Mouse (Mus musculus) neural tube, embryonic 13.5 days (tissue): ENCODE data around the gene Hmx2. TPM values are rescaled to one million over a fixed set of nuclear protein-coding genes. Genes with fewer than 3 reads are reported as not detected.
A peak's percentile ranks its signal among the peaks of the same experiment; 100 is the strongest.

Experiments used
- ATAC-seq: fragments of 200-750 bp; cut with Nextera tagmentation; 2 replicates; pipeline ENCODE4 v1.8.0; 2017; ENCODE audit warnings: low read depth, mild to moderate bottlenecking, moderate TSS enrichment, moderate library complexity
- H3K27ac ChIP-seq: fragments of 300-500 bp; sonication (generic); replicated peaks from 2 replicates; pipeline ENCODE4 v1.5.1; 2015; ENCODE audit warnings: moderate library complexity, mild to moderate bottlenecking, inconsistent platforms
- H3K27me3 ChIP-seq: fragments of 300-500 bp; sonication (generic); 2 replicates; pipeline ENCODE4 v1.6.1; 2015; ENCODE audit warnings: mild to moderate bottlenecking, inconsistent platforms
- H3K36me3 ChIP-seq: fragments of 300-500 bp; sonication (generic); 2 replicates; pipeline ENCODE4 v1.6.1; 2015; ENCODE audit warnings: mild to moderate bottlenecking, inconsistent platforms
- H3K4me1 ChIP-seq: fragments of 300-500 bp; sonication (generic); replicated peaks from 2 replicates; pipeline ENCODE4 v1.6.1; 2015; ENCODE audit warnings: inconsistent platforms
- H3K4me2 ChIP-seq: fragments of 300-500 bp; sonication (generic); 2 replicates; pipeline ENCODE4 v1.6.1; 2015; ENCODE audit warnings: inconsistent platforms, mild to moderate bottlenecking, moderate library complexity
- H3K4me3 ChIP-seq: fragments of 300-500 bp; sonication (generic); 2 replicates; pipeline ENCODE4 v1.5.1; 2015; ENCODE audit warnings: mild to moderate bottlenecking, inconsistent platforms
- H3K9ac ChIP-seq: fragments of 300-500 bp; sonication (generic); 2 replicates; pipeline ENCODE4 v1.6.1; 2015; ENCODE audit warnings: moderate library complexity, mild to moderate bottlenecking, inconsistent platforms
- H3K9me3 ChIP-seq: fragments of 300-500 bp; sonication (generic); 2 replicates; pipeline ENCODE4 v1.6.1; 2016; ENCODE audit warnings: inconsistent platforms
- WGBS: fragments of 180-500 bp; shearing (Covaris S2); methylation state at CpG from one replicate; pipeline ENCODE4 v1.1.7; 2015; 5-methylcytosine and 5-hydroxymethylcytosine counted together
- polyA plus RNA-seq: library from polyadenylated mRNA; unstranded; fragments of >200 nt; fragmentation: Nextera tagmentation; extraction: Ambion mirVana; gene quantifications from 2 replicates; pipeline ENCODE4 v1.2.1, GENCODE M21; 2015

Gene Hmx2
- polyA plus RNA-seq, 1 experiment from 2014 or later = 1.5 TPM

- Histone ChIP-seq H3K9ac (peak within 1 kb of the TSS; percentile 81), H3K4me2 (peak within 1 kb of the TSS; percentile 87), H3K27ac (peak within 1 kb of the TSS; percentile 92), H3K27me3 (peaks cover 45% of the 10 kb centered on the region), H3K4me3 (peak within 1 kb of the TSS; percentile 76), H3K36me3 (peaks cover 31% of the 10 kb centered on the region), H3K9me3 (no peaks in the 10 kb centered on the region), H3K4me1 (peaks cover 54% of the 10 kb centered on the region)
- under 1% methylated on average over 45 of the region's 51 CpGs for WGBS
- ATAC-seq = peak; percentile 95
Observed at GRCm38 (mm10) chr7:131559986-131560696, 11.6 kb downstream of the Hmx2 start, which contains the start of gene Bub3. TSS of gene Bub3 (plus strand) at chr7:131560222.

GRCm38 (mm10) chr7:131560697-131561042 lies 12.1 kb downstream of the Hmx2 start:
- peaks cover 40% of the 10 kb centered on the region for H3K27me3 ChIP-seq
- H3K4me1 ChIP-seq = peaks cover 48% of the 10 kb centered on the region
- peak; percentile 74 for ATAC-seq
- H3K27ac ChIP-seq = peak overlapping the region; percentile 92
- H3K4me3 ChIP-seq = peak overlapping the region; percentile 76
- H3K9ac ChIP-seq = peak overlapping the region; percentile 81
- H3K4me2 ChIP-seq = peak overlapping the region; percentile 87
- under 1% methylated on average over 14 of the region's 14 CpGs for WGBS
- H3K9me3 ChIP-seq = no peaks in the 10 kb centered on the region
- H3K36me3 ChIP-seq = peaks cover 33% of the 10 kb centered on the region

GRCm38 (mm10) chr7:131575246-131575645 lies 26.7 kb downstream of the Hmx2 start:
- Histone ChIP-seq H3K4me2 (no peak overlapping the region), H3K4me3 (no peak overlapping the region), H3K27ac (no peak overlapping the region), H3K27me3 (no peaks in the 10 kb centered on the region), H3K36me3 (peaks cover 35% of the 10 kb centered on the region), H3K4me1 (no peaks in the 10 kb centered on the region), H3K9me3 (no peaks in the 10 kb centered on the region), H3K9ac (no peak overlapping the region)
- ATAC-seq = no peak
- 83% methylated on average over 6 of the region's 6 CpGs for WGBS

- WGBS = 42% methylated on average over 9 of the region's 9 CpGs
- ATAC-seq = no peak
- no peak overlapping the region for H3K4me2 ChIP-seq
Observed at GRCm38 (mm10) chr7:131582178-131582577, 33.6 kb downstream of the Hmx2 start.

GRCm38 (mm10) chr7:131585551-131585950 lies 37.0 kb downstream of the Hmx2 start:
- WGBS = 63% methylated on average over 5 of the region's 5 CpGs

More at GRCm38 (mm10) chr7:131582178-131582577, 33.6 kb downstream of the Hmx2 start:
- Histone ChIP-seq H3K27ac (no peak overlapping the region), H3K4me1 (no peaks in the 10 kb centered on the region), H3K4me3 (no peak overlapping the region), H3K9ac (no peak overlapping the region), H3K27me3 (peaks cover 9% of the 10 kb centered on the region; the same call in 1 of the 2 replicates), H3K36me3 (no peaks in the 10 kb centered on the region), H3K9me3 (no peaks in the 10 kb centered on the region)

GRCm38 (mm10) chr7:131597779-131598482 lies 49.4 kb downstream of the Hmx2 start:
- Histone ChIP-seq H3K27ac (no peak overlapping the region), H3K9ac (peak overlapping the region; percentile 26; the same call in 1 of the 2 replicates), H3K27me3 (peaks cover 76% of the 10 kb centered on the region), H3K4me3 (no peak overlapping the region), H3K4me1 (peaks cover 20% of the 10 kb centered on the region), H3K36me3 (no peaks in the 10 kb centered on the region), H3K9me3 (no peaks in the 10 kb centered on the region), H3K4me2 (peak overlapping the region; percentile 9)
- ATAC-seq = peak; percentile 85
- WGBS = 10% methylated on average over 12 of the region's 12 CpGs

More at GRCm38 (mm10) chr7:131585551-131585950, 37.0 kb downstream of the Hmx2 start:
- Histone ChIP-seq H3K9ac (no peak overlapping the region), H3K9me3 (no peaks in the 10 kb centered on the region), H3K4me3 (no peak overlapping the region), H3K36me3 (no peaks in the 10 kb centered on the region), H3K4me2 (no peak overlapping the region), H3K4me1 (no peaks in the 10 kb centered on the region), H3K27me3 (peaks cover 13% of the 10 kb centered on the region; the same call in 1 of the 2 replicates), H3K27ac (no peak overlapping the region)
- ATAC-seq = no peak

GRCm38 (mm10) chr7:131598483-131598824 lies 49.9 kb downstream of the Hmx2 start:
- H3K9ac ChIP-seq = no peak overlapping the region; the same call in 1 of the 2 replicates

GRCm38 (mm10) chr7:131602106-131602505 lies 53.5 kb downstream of the Hmx2 start:
- H3K9ac ChIP-seq = no peak overlapping the region
- H3K27me3 ChIP-seq = peaks cover 51% of the 10 kb centered on the region
- H3K36me3 ChIP-seq = no peaks in the 10 kb centered on the region
- no peak overlapping the region for H3K4me2 ChIP-seq
- no peak overlapping the region for H3K4me3 ChIP-seq
- H3K9me3 ChIP-seq = no peaks in the 10 kb centered on the region
- no peak for ATAC-seq
- no peak overlapping the region for H3K27ac ChIP-seq
- H3K4me1 ChIP-seq = peaks cover 20% of the 10 kb centered on the region
- WGBS = 51% methylated on average over 7 of the region's 7 CpGs

More at GRCm38 (mm10) chr7:131598483-131598824, 49.9 kb downstream of the Hmx2 start:
- Histone ChIP-seq H3K4me2 (peak overlapping the region; percentile 9), H3K27ac (no peak overlapping the region), H3K4me1 (peaks cover 20% of the 10 kb centered on the region), H3K36me3 (no peaks in the 10 kb centered on the region), H3K9me3 (no peaks in the 10 kb centered on the region), H3K4me3 (no peak overlapping the region), H3K27me3 (peaks cover 71% of the 10 kb centered on the region)
- WGBS = 4% methylated on average over 5 of the region's 5 CpGs
- peak; percentile 22 for ATAC-seq

- H3K4me2 ChIP-seq = no peak overlapping the region
- no peak for ATAC-seq
- no peak overlapping the region for H3K9ac ChIP-seq
- no peaks in the 10 kb centered on the region for H3K36me3 ChIP-seq
- peaks cover 14% of the 10 kb centered on the region for H3K4me1 ChIP-seq
- no peak overlapping the region for H3K27ac ChIP-seq
- 1% methylated on average over 9 of the region's 11 CpGs for WGBS
- H3K9me3 ChIP-seq = no peaks in the 10 kb centered on the region
- no peak overlapping the region for H3K4me3 ChIP-seq
- H3K27me3 ChIP-seq = peaks cover 44% of the 10 kb centered on the region
Observed at GRCm38 (mm10) chr7:131603186-131603585, 54.6 kb downstream of the Hmx2 start.

- 84% methylated on average over 10 of the region's 10 CpGs for WGBS
- H3K27ac ChIP-seq = no peak overlapping the region
- H3K36me3 ChIP-seq = no peaks in the 10 kb centered on the region
- H3K4me2 ChIP-seq = no peak overlapping the region
- H3K9ac ChIP-seq = no peak overlapping the region
- peaks cover 30% of the 10 kb centered on the region for H3K27me3 ChIP-seq
- no peak overlapping the region for H3K4me3 ChIP-seq
- ATAC-seq = no peak
- peaks cover 8% of the 10 kb centered on the region; the same call in 1 of the 2 replicates for H3K4me1 ChIP-seq
- no peaks in the 10 kb centered on the region for H3K9me3 ChIP-seq
Observed at GRCm38 (mm10) chr7:131604946-131605345, 56.4 kb downstream of the Hmx2 start.

- Histone ChIP-seq H3K9me3 (no peaks in the 10 kb centered on the region), H3K36me3 (no peaks in the 10 kb centered on the region)
- WGBS = 70% methylated on average over 4 of the region's 4 CpGs
Observed at GRCm38 (mm10) chr7:131605481-131605880, 56.9 kb downstream of the Hmx2 start.

More at GRCm38 (mm10) chr7:131605481-131605880, 56.9 kb downstream of the Hmx2 start:
- ATAC-seq = no peak
- Histone ChIP-seq H3K27me3 (peaks cover 25% of the 10 kb centered on the region), H3K4me1 (peaks cover 8% of the 10 kb centered on the region; the same call in 1 of the 2 replicates), H3K9ac (no peak overlapping the region), H3K4me3 (no peak overlapping the region), H3K27ac (no peak overlapping the region), H3K4me2 (no peak overlapping the region)
